Mouse (Mus musculus) erythroblast, embryonic 14.5 days (primary cell): Measurements from ENCODE around the gene P2rx7. TPM values are rescaled to one million over a fixed set of nuclear protein-coding genes. Genes with fewer than 3 reads are reported as not detected.

ENCODE experiments used
- H3K27me3 ChIP-seq: 2 replicates; pipeline ENCODE4 v1.6.1; 2012; ENCODE audit warnings: inconsistent platforms; ENCODE audit not compliant: control insufficient read depth
- H3K36me3 ChIP-seq: 2 replicates; pipeline ENCODE4 v1.6.1; 2012; ENCODE audit warnings: mild to moderate bottlenecking, inconsistent platforms; ENCODE audit not compliant: control insufficient read depth
- H3K4me1 ChIP-seq: 2 replicates; pipeline ENCODE4 v1.6.1; 2012; ENCODE audit warnings: inconsistent platforms; ENCODE audit not compliant: control insufficient read depth
- H3K4me3 ChIP-seq: replicated peaks from 2 replicates; pipeline ENCODE3; 2012; ENCODE audit warnings: moderate library complexity, mild to moderate bottlenecking, inconsistent platforms
- H3K9me3 ChIP-seq: 2 replicates; pipeline ENCODE4 v1.6.1; 2012; ENCODE audit warnings: low read length, inconsistent platforms, mixed read lengths; ENCODE audit not compliant: control insufficient read depth
- GATA1 ChIP-seq: IDR thresholded peaks from 2 replicates; pipeline ENCODE4 v1.6.1; 2012; ENCODE audit warnings: low read length, inconsistent platforms, mixed read lengths
- TAL1 ChIP-seq: IDR thresholded peaks from 3 replicates; pipeline ENCODE4 v1.6.1; 2012; ENCODE audit warnings: low read length, inconsistent platforms, mixed read lengths
- polyA plus RNA-seq: library from polyadenylated mRNA; stranded (reverse); fragments of >175 nt; gene quantifications from 2 replicates; pipeline ENCODE4 v1.2.3, GENCODE M21; 2012

Gene P2rx7
- polyA plus RNA-seq, 1 experiment = not detected

- no peak for TF ChIP-seq TAL1
- no peak for TF ChIP-seq GATA1
- Histone ChIP-seq H3K9me3 (no peaks in the 10 kb centered on the region), H3K36me3 (no peaks in the 10 kb centered on the region), H3K27me3 (no peaks in the 10 kb centered on the region), H3K4me1 (peaks cover 3% of the 10 kb centered on the region), H3K4me3 (no peak overlapping the region)
Measured at GRCm38 (mm10) chr5:122676002-122676401, 32.3 kb downstream of the P2rx7 start.

- Histone ChIP-seq H3K9me3 (no peaks in the 10 kb centered on the region), H3K27me3 (no peaks in the 10 kb centered on the region), H3K4me3 (no peak overlapping the region), H3K4me1 (peaks cover 3% of the 10 kb centered on the region), H3K36me3 (no peaks in the 10 kb centered on the region)
- TF ChIP-seq GATA1 (no peak), TAL1 (no peak)
Measured at GRCm38 (mm10) chr5:122677983-122678382, 34.3 kb downstream of the P2rx7 start.

GRCm38 (mm10) chr5:122679881-122680280 is 36.2 kb downstream of the P2rx7 start:
- Histone ChIP-seq H3K36me3 (no peaks in the 10 kb centered on the region), H3K4me1 (peaks cover 3% of the 10 kb centered on the region), H3K9me3 (no peaks in the 10 kb centered on the region), H3K27me3 (no peaks in the 10 kb centered on the region), H3K4me3 (no peak overlapping the region)
- TF ChIP-seq GATA1 (no peak), TAL1 (no peak)

GRCm38 (mm10) chr5:122681276-122681675 is 37.6 kb downstream of the P2rx7 start:
- no peaks in the 10 kb centered on the region for H3K36me3 ChIP-seq

GRCm38 (mm10) chr5:122683926-122684325 is 40.2 kb downstream of the P2rx7 start:
- Histone ChIP-seq H3K4me3 (no peak overlapping the region), H3K4me1 (peaks cover 10% of the 10 kb centered on the region), H3K9me3 (no peaks in the 10 kb centered on the region), H3K27me3 (no peaks in the 10 kb centered on the region), H3K36me3 (no peaks in the 10 kb centered on the region)
- no peak for TF ChIP-seq GATA1
- TF ChIP-seq TAL1 = no peak

More at GRCm38 (mm10) chr5:122681276-122681675, 37.6 kb downstream of the P2rx7 start:
- TF ChIP-seq TAL1 (no peak), GATA1 (no peak)
- Histone ChIP-seq H3K9me3 (no peaks in the 10 kb centered on the region), H3K4me3 (no peak overlapping the region), H3K27me3 (no peaks in the 10 kb centered on the region), H3K4me1 (peaks cover 3% of the 10 kb centered on the region)

- no peak overlapping the region for H3K4me3 ChIP-seq
- no peaks in the 10 kb centered on the region for H3K27me3 ChIP-seq
- no peaks in the 10 kb centered on the region for H3K36me3 ChIP-seq
- no peaks in the 10 kb centered on the region for H3K9me3 ChIP-seq
- TF ChIP-seq GATA1 = no peak
- TF ChIP-seq TAL1 = no peak
- peaks cover 8% of the 10 kb centered on the region for H3K4me1 ChIP-seq
Measured at GRCm38 (mm10) chr5:122687391-122687790, 43.7 kb downstream of the P2rx7 start.

- TF ChIP-seq TAL1 (no peak), GATA1 (no peak)
- Histone ChIP-seq H3K27me3 (no peaks in the 10 kb centered on the region), H3K9me3 (no peaks in the 10 kb centered on the region), H3K4me3 (no peak overlapping the region), H3K4me1 (peaks cover 8% of the 10 kb centered on the region), H3K36me3 (no peaks in the 10 kb centered on the region)
Measured at GRCm38 (mm10) chr5:122689153-122689552, 45.4 kb downstream of the P2rx7 start.

- Histone ChIP-seq H3K4me3 (no peak overlapping the region), H3K4me1 (peaks cover 8% of the 10 kb centered on the region), H3K27me3 (no peaks in the 10 kb centered on the region), H3K9me3 (no peaks in the 10 kb centered on the region), H3K36me3 (no peaks in the 10 kb centered on the region)
- no peak for TF ChIP-seq TAL1
- TF ChIP-seq GATA1 = no peak
Measured at GRCm38 (mm10) chr5:122690486-122690885, 46.8 kb downstream of the P2rx7 start.

GRCm38 (mm10) chr5:122693431-122694207 is 49.9 kb downstream of the P2rx7 start:
- no peaks in the 10 kb centered on the region for H3K36me3 ChIP-seq
- no peaks in the 10 kb centered on the region for H3K9me3 ChIP-seq
- no peaks in the 10 kb centered on the region for H3K27me3 ChIP-seq
- no peak overlapping the region for H3K4me3 ChIP-seq
- peaks cover 18% of the 10 kb centered on the region for H3K4me1 ChIP-seq
- TF ChIP-seq TAL1 (no peak), GATA1 (no peak)

GRCm38 (mm10) chr5:122695516-122695915 is 51.8 kb downstream of the P2rx7 start:
- Histone ChIP-seq H3K4me3 (no peak overlapping the region), H3K36me3 (no peaks in the 10 kb centered on the region), H3K27me3 (no peaks in the 10 kb centered on the region), H3K4me1 (peaks cover 36% of the 10 kb centered on the region), H3K9me3 (no peaks in the 10 kb centered on the region)
- TF ChIP-seq TAL1 = no peak
- no peak for TF ChIP-seq GATA1
